Mouse (Mus musculus) natural killer cell, adult 2 months (primary cell): ENCODE results near the gene Hist1h3f.
A peak's percentile ranks its signal among the peaks of the same experiment; 100 is the strongest.
"Not testable (repeated sequence)": the region's sequence is repeated elsewhere in the genome, so short reads cannot be mapped to it uniquely, and the experiment has no call there.

ENCODE experiments used
- DNase-seq, 2 experiments: peaks; one replicate each; pipeline ENCODE4 v3.0.0; 2022; ENCODE audit warnings: low spot score in 2 of 2

Gene Hist1h3f

GRCm38 (mm10) chr13:23561883-23562659 is 18.2 kb downstream of the Hist1h3f start, which contains the start of gene Hist1h3e:
Gene Hist1h3e, minus strand, starts transcription at chr13:23562369.
- peak; percentile 93 to 95 for DNase-seq

GRCm38 (mm10) chr13:23562699-23563462 is 19.0 kb downstream of the Hist1h3f start:
- DNase-seq, result peak; percentile 56 to 57

GRCm38 (mm10) chr13:23564482-23564881 is 20.6 kb downstream of the Hist1h3f start:
- DNase-seq, result no peak

GRCm38 (mm10) chr13:23570261-23571021 is 26.6 kb downstream of the Hist1h3f start:
- not testable (repeated sequence) for DNase-seq

GRCm38 (mm10) chr13:23571022-23571503 is 27.2 kb downstream of the Hist1h3f start, which contains the start of the genes Hist1h2ae and Hist1h2bg:
Gene Hist1h2ae, minus strand, starts transcription at chr13:23571220.
Gene Hist1h2bg, plus strand, starts transcription at chr13:23571396.
- DNase-seq, result peak; percentile 71 to 75

GRCm38 (mm10) chr13:23571504-23572217 is 27.8 kb downstream of the Hist1h3f start:
- not testable (repeated sequence) for DNase-seq

GRCm38 (mm10) chr13:23572218-23573033 is 28.6 kb downstream of the Hist1h3f start:
- DNase-seq, result no peak

- DNase-seq, result not testable (repeated sequence)
Measured at GRCm38 (mm10) chr13:23573034-23573897, 29.4 kb downstream of the Hist1h3f start.

- DNase-seq, result peak; percentile 91 to 92
Measured at GRCm38 (mm10) chr13:23573898-23574524, 30.2 kb downstream of the Hist1h3f start, which contains the start of the genes Hist1h2bf and Hist1h2ad. Gene Hist1h2bf, minus strand, starts transcription at chr13:23574196. Gene Hist1h2ad, plus strand, starts transcription at chr13:23574381.

GRCm38 (mm10) chr13:23574546-23575170 is 30.8 kb downstream of the Hist1h3f start:
- not testable (repeated sequence) for DNase-seq

GRCm38 (mm10) chr13:23575271-23575851 is 31.5 kb downstream of the Hist1h3f start, which contains the start of gene Hist1h3d:
Gene Hist1h3d, plus strand, starts transcription at chr13:23575763.
- peak in 1 of 2 experiments; percentile 70 for DNase-seq

- DNase-seq, result not testable (repeated sequence)
Measured at GRCm38 (mm10) chr13:23575864-23576313, 32.0 kb downstream of the Hist1h3f start.

GRCm38 (mm10) chr13:23576351-23576881 is 32.6 kb downstream of the Hist1h3f start:
- no peak for DNase-seq

- DNase-seq, result no peak
Measured at GRCm38 (mm10) chr13:23576906-23577639, 33.2 kb downstream of the Hist1h3f start.

GRCm38 (mm10) chr13:23577835-23578234 is 34.0 kb downstream of the Hist1h3f start:
- no peak for DNase-seq
